Mouse (Mus musculus) brain, embryonic 14.5 days (tissue): ENCODE measurements around the gene AL732309.1. TPM values are rescaled to one million over a fixed set of nuclear protein-coding genes. Genes with fewer than 3 reads are reported as not detected.

Experiments used
- DNase-seq: peaks from one replicate; pipeline ENCODE4 v3.0.0-alpha.2; 2011; ENCODE audit warnings: low read depth
- CTCF ChIP-seq: fragments of 200-500 bp; IDR thresholded peaks from 2 replicates; pipeline ENCODE4 v1.5.1; 2012; ENCODE audit warnings: inconsistent platforms, mild to moderate bottlenecking, moderate library complexity, borderline replicate concordance; ENCODE audit not compliant: insufficient read depth, insufficient read length; ENCODE audit errors: extremely low read depth
- POLR2A ChIP-seq: fragments of 200-500 bp; IDR thresholded peaks from 2 replicates; pipeline ENCODE4 v1.6.1; 2012; ENCODE audit warnings: mild to moderate bottlenecking, inconsistent platforms, borderline replicate concordance; ENCODE audit not compliant: poor library complexity, insufficient read depth, insufficient read length, severe bottlenecking; ENCODE audit errors: extremely low read depth
- polyA plus RNA-seq: library from polyadenylated mRNA; depleted of rRNA; stranded (reverse); fragments of >200 nt; gene quantifications from 2 replicates; pipeline ENCODE4 v1.2.3, GENCODE M21; 2012

Gene AL732309.1
- polyA plus RNA-seq, 1 experiment: 19.1 TPM

DNA sequence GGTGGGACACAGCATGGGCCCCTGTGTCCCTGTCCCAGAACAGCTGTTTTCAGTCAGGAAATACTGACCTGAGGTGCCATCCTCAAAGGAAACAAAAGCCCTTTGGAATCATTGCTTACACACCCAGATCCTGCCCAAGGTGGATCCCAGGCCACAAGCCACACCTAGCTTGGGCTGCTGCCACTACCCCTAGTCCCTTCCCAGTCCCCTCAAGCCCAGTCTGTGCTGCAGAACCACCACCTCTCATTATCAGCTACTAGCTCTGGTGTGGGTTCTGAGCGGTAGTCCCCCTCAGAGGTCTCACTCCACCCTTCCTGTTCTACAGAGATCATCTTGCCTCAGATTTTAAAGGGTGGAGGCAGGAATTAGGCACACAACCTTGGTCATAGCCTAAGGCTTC lies 39.7 kb upstream of the AL732309.1 start:
- TF ChIP-seq POLR2A (no peak), CTCF (no peak)
- DNase-seq: no peak

GRCm38 (mm10) chr2:25285551-25285950 lies 38.9 kb upstream of the AL732309.1 start:
- no peak for TF ChIP-seq CTCF
- TF ChIP-seq POLR2A: no peak

GRCm38 (mm10) chr2:25278928-25279882 lies 32.5 kb upstream of the AL732309.1 start:
- TF ChIP-seq POLR2A (no peak), CTCF (peak; percentile 78; the same call in 1 of the 2 replicates)
- DNase-seq: peak; percentile 88

More at GRCm38 (mm10) chr2:25285551-25285950, 38.9 kb upstream of the AL732309.1 start:
- no peak for DNase-seq

- DNase-seq: no peak
- TF ChIP-seq CTCF: no peak
- no peak for TF ChIP-seq POLR2A
These were observed 26.3 kb upstream of the AL732309.1 start for GRCm38 (mm10) chr2:25273010-25273409.

DNA sequence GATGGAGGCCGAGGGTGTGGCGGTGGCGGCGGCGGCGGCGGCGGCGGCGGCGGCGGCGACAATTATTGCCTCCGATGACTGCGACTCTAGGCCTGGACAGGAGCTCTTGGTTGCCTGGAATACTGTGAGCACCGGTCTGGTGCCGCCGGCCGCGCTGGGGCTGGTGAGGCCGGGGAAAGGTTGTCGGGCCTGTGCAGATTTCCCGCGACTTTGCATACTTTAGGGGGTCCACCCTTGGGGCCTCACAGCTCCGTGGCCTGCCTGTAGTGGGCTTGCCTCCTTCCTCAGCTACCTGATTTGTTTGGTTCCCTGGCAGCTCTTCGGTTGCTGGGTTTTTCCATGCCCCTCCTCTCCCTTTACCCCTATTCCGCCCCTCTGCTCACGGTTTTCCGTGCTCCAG lies 25.9 kb upstream of the AL732309.1 start:
- TF ChIP-seq POLR2A (no peak), CTCF (no peak)
- DNase-seq: no peak

DNA sequence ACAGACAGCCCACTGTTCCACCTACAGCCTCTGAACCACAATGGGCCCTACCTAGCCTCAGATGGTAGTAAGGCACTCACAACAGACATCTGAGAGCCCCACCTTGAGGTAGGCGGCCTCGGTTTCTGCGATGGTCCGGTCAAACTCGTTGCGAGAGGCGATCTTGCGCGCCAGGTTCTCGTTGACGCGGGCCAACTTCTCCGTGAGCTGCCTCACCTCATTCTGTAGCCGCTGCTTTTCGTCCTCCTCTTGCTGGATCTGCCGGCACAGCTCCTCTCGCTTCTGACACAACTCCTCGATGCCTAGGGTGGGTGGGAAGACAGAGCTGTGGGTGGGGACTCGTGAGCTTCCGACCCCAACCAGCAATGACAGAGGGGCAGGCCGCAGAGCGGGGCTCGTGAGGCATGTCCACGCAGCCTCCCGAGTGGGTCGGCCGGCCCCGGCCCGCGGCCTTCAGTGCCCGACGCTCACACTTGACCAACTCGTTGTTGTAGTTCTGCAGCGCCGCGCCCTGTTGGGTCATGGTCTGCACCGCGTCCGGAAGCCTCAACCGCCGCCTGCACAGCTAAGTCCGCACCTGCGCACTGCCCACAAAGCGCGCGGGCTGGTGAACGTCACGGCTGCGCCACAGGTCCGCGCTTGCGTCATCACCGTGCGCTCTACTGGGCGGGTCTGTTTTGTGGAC lies 25.3 kb upstream of the AL732309.1 start, which contains the start of the genes Ssna1 and Anapc2:
Gene Ssna1 (minus strand): TSS at position 612 of the 685 bp plus-strand sequence.
Gene Anapc2 (plus strand): TSS at position 652 of the 685 bp plus-strand sequence.
- peak; percentile 99 for DNase-seq
- peak; percentile 11; the same call in 1 of the 2 replicates for TF ChIP-seq CTCF
- TF ChIP-seq POLR2A: peak; percentile 74; the same call in 1 of the 2 replicates

- DNase-seq: no peak
These were observed 21.2 kb upstream of the AL732309.1 start for GRCm38 (mm10) chr2:25267746-25268309.

DNA sequence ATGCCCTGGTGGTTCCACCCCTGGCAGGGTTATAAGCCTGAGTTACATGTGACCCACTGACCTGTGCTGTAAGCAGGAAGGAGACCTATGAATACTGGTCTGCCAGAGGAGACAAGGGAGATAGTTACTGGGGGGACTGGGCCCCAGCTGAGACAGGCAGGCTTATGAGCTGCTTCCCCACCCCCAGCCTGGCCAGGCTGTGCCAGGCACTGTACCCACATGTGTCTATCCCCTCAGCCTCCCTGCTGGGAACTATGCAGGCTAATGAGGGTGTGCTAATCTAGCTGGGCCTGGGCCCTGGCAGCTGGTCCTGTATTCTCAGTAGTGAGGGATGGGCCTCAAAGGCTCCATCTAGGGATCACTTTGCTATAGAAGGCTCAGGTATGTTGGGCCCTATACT lies 20.6 kb upstream of the AL732309.1 start:
- no peak for TF ChIP-seq POLR2A
- no peak for TF ChIP-seq CTCF
- peak; percentile 61 for DNase-seq

More at GRCm38 (mm10) chr2:25267746-25268309, 21.2 kb upstream of the AL732309.1 start:
- TF ChIP-seq POLR2A (no peak), CTCF (no peak)

GRCm38 (mm10) chr2:25266720-25267119 lies 20.1 kb upstream of the AL732309.1 start:
- TF ChIP-seq POLR2A (no peak), CTCF (no peak)
- peak; percentile 29 for DNase-seq

DNA sequence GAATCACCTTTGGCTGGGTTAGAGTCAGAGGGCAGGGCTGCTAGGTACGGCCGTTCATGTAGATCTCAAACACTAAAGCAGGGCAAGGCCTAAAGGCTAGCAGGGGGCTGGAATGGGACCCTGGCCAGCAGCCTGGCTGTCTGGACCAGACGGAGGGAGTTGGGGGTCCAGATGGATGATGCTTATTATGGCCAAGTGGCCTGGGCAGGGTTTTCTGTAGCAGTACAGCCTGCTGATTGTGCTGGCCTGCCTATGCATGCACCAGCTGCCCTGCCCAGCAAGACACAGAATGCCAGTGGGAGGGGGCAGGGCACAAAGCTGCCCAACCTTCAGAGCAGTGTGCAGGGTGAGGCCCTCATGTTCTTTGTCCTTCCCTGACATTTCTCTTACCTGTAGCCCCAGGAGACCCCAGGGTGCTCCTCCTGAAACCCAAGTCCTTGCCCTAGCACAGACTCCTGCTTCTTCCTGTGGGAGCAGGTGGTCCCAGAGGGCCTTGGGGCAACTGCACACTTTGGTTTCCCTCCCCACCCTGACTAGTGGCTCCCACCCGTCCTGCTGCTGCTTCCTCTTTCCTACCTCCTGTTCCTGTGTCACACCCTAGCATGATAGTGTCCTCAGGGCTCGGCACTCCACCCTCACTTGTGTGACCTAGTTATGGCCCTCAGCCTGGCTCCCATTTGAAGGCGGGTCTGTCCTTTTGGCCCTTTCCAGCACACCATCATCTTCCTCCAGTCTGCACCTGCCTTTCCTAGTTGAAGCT lies 19.4 kb upstream of the AL732309.1 start:
- peak; percentile 50 for DNase-seq

More for the DNA sequence above, 19.4 kb upstream of the AL732309.1 start:
- TF ChIP-seq CTCF (no peak), POLR2A (no peak)
